Mouse (Mus musculus): Measurements from ENCODE around the gene Olfm4. TPM values are rescaled to one million over a fixed set of nuclear protein-coding genes. Genes with fewer than 3 reads are reported as not detected.

The Olfm4 gene
- polyA plus RNA-seq, 1 experiment from 2014 or later: 1.8 TPM

DNA sequence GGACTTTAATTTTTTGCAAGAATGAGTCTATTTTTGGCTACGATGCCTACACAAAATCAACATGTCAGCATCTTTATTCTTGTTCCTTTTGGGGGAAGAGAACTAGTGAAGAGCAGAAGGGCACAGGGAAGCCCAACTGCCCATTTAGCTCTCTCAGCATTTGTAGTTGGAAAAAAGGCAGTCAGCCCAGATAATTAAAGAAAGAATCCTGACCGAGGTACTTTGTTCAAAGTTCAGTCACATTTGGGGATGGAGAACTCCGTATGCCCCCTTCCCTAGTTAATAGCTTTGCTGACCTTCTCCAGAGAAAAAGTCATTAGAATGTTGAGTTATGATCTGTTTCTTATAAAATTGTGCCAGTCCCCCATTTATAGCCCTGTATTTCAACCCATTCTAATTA is 77.8 kb downstream of the Olfm4 start:
- no peaks in the 10 kb centered on the region for H3K4me1 ChIP-seq (ENCODE audit: insufficient read depth, low read length)
- no peak overlapping the region for H3K9ac ChIP-seq (replicated peaks; ENCODE audit: low read length)
- no peaks in the 10 kb centered on the region for H3K36me3 ChIP-seq (ENCODE audit: insufficient read depth, low read length)
- ATAC-seq (ENCODE audit: low FRiP score, low TSS enrichment): no peak
- no peak overlapping the region for H3K4me3 ChIP-seq (ENCODE audit: low read length)
- H3K4me2 ChIP-seq (replicated peaks; ENCODE audit: low read depth, low read length): no peak overlapping the region
- WGBS: 76% methylated on average over 3 of the region's 3 CpGs
- H3K9me3 ChIP-seq (ENCODE audit: low read length): no peaks in the 10 kb centered on the region
- no peak overlapping the region for H3K27ac ChIP-seq (ENCODE audit: low read length)
- H3K27me3 ChIP-seq (ENCODE audit: insufficient read depth, low read length): no peaks in the 10 kb centered on the region

DNA sequence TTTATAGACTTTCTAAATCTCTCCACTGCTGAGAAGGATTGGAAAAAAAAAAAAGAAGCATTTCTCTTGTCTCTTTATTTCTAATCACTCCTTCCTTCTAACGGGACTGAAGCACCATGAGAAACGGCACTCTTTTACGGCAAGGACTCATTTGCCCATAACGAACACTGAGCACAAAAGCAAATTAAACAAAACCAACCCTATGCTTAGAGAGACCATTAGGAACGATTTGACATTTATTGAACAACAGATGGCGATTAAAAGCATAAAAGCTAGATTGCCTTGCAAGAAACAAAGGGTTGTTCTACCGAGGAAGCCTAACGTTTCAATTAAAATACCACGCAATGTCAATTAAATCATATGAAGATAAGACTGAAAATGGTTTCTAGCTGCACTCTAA is 79.0 kb downstream of the Olfm4 start:
- 70% methylated on average over 9 of the region's 9 CpGs for WGBS
- no peaks in the 10 kb centered on the region for H3K36me3 ChIP-seq (ENCODE audit: insufficient read depth, low read length)
- no peak overlapping the region for H3K27ac ChIP-seq (ENCODE audit: low read length)
- H3K27me3 ChIP-seq (ENCODE audit: insufficient read depth, low read length): no peaks in the 10 kb centered on the region
- H3K9ac ChIP-seq (replicated peaks; ENCODE audit: low read length): no peak overlapping the region
- H3K4me1 ChIP-seq (ENCODE audit: insufficient read depth, low read length): no peaks in the 10 kb centered on the region
- no peak for ATAC-seq (ENCODE audit: low FRiP score, low TSS enrichment)
- no peaks in the 10 kb centered on the region for H3K9me3 ChIP-seq (ENCODE audit: low read length)
- H3K4me2 ChIP-seq (replicated peaks; ENCODE audit: low read depth, low read length): no peak overlapping the region
- no peak overlapping the region for H3K4me3 ChIP-seq (ENCODE audit: low read length)

DNA sequence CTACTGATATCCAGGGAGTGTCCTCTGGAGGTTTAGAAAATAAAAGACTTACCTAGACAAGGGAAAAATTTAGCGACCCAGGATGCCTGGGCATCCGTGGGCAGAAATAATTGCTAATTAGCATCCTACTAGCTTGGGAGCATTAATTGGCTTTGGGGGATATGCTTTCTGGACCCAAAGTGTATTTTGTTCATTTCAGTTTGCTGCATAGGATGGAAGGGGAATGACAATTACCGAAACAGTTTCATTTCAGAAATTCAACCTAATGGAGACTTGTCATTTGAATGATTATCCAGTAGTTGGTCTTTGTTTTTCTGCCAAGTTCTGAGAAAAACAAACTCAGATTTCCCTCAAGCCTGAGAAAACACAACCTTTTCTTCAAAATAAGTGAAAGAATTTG is 86.7 kb downstream of the Olfm4 start:
- no peak overlapping the region for H3K9ac ChIP-seq (replicated peaks; ENCODE audit: low read length)
- H3K4me1 ChIP-seq (ENCODE audit: insufficient read depth, low read length): no peaks in the 10 kb centered on the region
- H3K4me2 ChIP-seq (replicated peaks; ENCODE audit: low read depth, low read length): no peak overlapping the region
- 87% methylated on average over 3 of the region's 3 CpGs for WGBS
- H3K27me3 ChIP-seq (ENCODE audit: insufficient read depth, low read length): no peaks in the 10 kb centered on the region
- no peak for ATAC-seq (ENCODE audit: low FRiP score, low TSS enrichment)
- H3K27ac ChIP-seq (ENCODE audit: low read length): no peak overlapping the region
- no peak overlapping the region for H3K4me3 ChIP-seq (ENCODE audit: low read length)
- no peaks in the 10 kb centered on the region for H3K36me3 ChIP-seq (ENCODE audit: insufficient read depth, low read length)
- H3K9me3 ChIP-seq (ENCODE audit: low read length): no peaks in the 10 kb centered on the region

Other genes starting within 250 kb of the Olfm4 start
- 1.6 and 1.9 TPM in 2 replicates for gene Pcdh8, start 212.8 kb upstream of the Olfm4 start, polyA plus RNA-seq (2015; fragmentation: Nextera tagmentation; extraction: Ambion mirVana)